Mouse (Mus musculus) kidney, adult 2 months (tissue): ENCODE results near the gene Olfr715b. TPM values are rescaled to one million over a fixed set of nuclear protein-coding genes. Genes with fewer than 3 reads are reported as not detected.
"Not testable (repeated sequence)": the region's sequence is repeated elsewhere in the genome, so short reads cannot be mapped to it uniquely, and the experiment has no call there.

Experiments
- DNase-seq: peaks from one replicate; pipeline ENCODE4 v3.0.0; 2021
- H3K27ac ChIP-seq: fragments of 200-500 bp; 2 replicates; pipeline ENCODE4 v1.5.1; 2012; ENCODE audit warnings: low read depth, low read length, control low read depth, inconsistent platforms; ENCODE audit not compliant: insufficient read depth
- H3K27me3 ChIP-seq: fragments of 200-500 bp; replicated peaks from 2 replicates; pipeline ENCODE4 v1.6.1; 2012; ENCODE audit warnings: mild to moderate bottlenecking, moderate library complexity, low read length, inconsistent platforms; ENCODE audit not compliant: control insufficient read depth, insufficient read depth
- H3K36me3 ChIP-seq: fragments of 200-500 bp; 2 replicates; pipeline ENCODE4 v1.6.1; 2012; ENCODE audit warnings: mild to moderate bottlenecking, moderate library complexity, low read length, inconsistent platforms; ENCODE audit not compliant: control insufficient read depth, insufficient read depth
- H3K4me1 ChIP-seq: fragments of 200-500 bp; 2 replicates; pipeline ENCODE4 v1.6.1; 2011; ENCODE audit warnings: low read length; ENCODE audit not compliant: control insufficient read depth, insufficient read depth
- H3K4me3 ChIP-seq: fragments of 200-500 bp; 2 replicates; pipeline ENCODE4 v1.5.1; 2011; ENCODE audit warnings: mild to moderate bottlenecking, low read depth, low read length, control low read depth; ENCODE audit not compliant: insufficient read depth
- CTCF ChIP-seq: fragments of 200-500 bp; conservative IDR thresholded peaks from 2 replicates; pipeline ENCODE4 v1.5.1; 2011; ENCODE audit warnings: low read depth, mild to moderate bottlenecking, control low read depth, low read length, moderate library complexity, mixed read lengths; ENCODE audit not compliant: insufficient read depth, insufficient read length
- POLR2A ChIP-seq: fragments of 200-500 bp; IDR thresholded peaks from one replicate; pipeline ENCODE4 v1.6.1; 2011; ENCODE audit warnings: low read depth, low read length, control low read depth
- WGBS: fragments of 180-500 bp; shearing (Covaris S2); methylation state at CpG from one replicate; pipeline ENCODE4 v1.1.7; 2018; 5-methylcytosine and 5-hydroxymethylcytosine counted together
- polyA plus RNA-seq: library from polyadenylated mRNA; depleted of rRNA; stranded (reverse); fragments of >200 nt; gene quantifications from 2 replicates; pipeline ENCODE4 v1.2.3, GENCODE M21; 2012; rRNA removed

Olfr715b gene
- not detected in 2 replicates for polyA plus RNA-seq

DNA sequence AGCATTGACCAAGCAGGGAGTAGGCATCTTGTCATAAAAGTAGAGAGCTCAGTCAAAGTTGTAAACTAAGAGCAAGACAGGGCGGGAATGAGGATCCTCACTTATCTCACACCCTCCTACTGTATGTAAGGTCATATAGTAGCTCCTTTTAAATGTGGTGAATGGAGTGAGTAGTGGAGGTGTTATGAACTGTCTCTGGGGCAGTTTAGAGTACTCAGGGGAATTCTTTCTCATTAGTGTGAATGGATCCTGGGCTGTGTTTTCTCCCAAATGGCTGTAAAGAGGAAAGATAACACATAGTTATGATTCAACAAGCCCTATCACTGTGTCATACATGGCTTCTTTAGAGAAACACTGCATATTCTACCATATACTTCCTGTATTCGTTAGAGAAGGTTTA, at the start of gene Olfr715b:
Olfr715b (minus strand) TSS at position 101 of the 400 bp plus-strand sequence.
- H3K36me3 ChIP-seq, DNase-seq, H3K27ac ChIP-seq, H3K4me1 ChIP-seq, H3K4me3 ChIP-seq, H3K27me3 ChIP-seq: not testable (repeated sequence)
- 70% methylated on average over 2 of the region's 2 CpGs for WGBS

- H3K27me3 ChIP-seq, H3K4me3 ChIP-seq, H3K4me1 ChIP-seq, H3K36me3 ChIP-seq, H3K27ac ChIP-seq, DNase-seq: not testable (repeated sequence)
- 78% methylated on average over 2 of the region's 2 CpGs for WGBS
Measured at GRCm38 (mm10) chr7:107138027-107138426, 27.9 kb upstream of the Olfr715b start, which contains the start of gene Olfr716. TSS of gene Olfr716 (plus strand) at chr7:107138327.

- 75% methylated on average over 3 of the region's 3 CpGs for WGBS
- not testable (repeated sequence) for DNase-seq, H3K27ac ChIP-seq, H3K4me1 ChIP-seq, H3K27me3 ChIP-seq, H3K4me3 ChIP-seq, H3K36me3 ChIP-seq
Measured at GRCm38 (mm10) chr7:107130983-107131382, 20.8 kb upstream of the Olfr715b start, which contains the start of gene Olfr715. TSS of gene Olfr715 (minus strand) at chr7:107131083.

- H3K36me3 ChIP-seq = no peaks in the 10 kb centered on the region
- TF ChIP-seq CTCF = no peak
- no peak for TF ChIP-seq POLR2A
- 35% methylated on average over 1 of the region's 1 CpGs for WGBS
Measured at GRCm38 (mm10) chr7:107092920-107093319, 17.2 kb downstream of the Olfr715b start, which contains the start of gene Olfr17. TSS of gene Olfr17 (plus strand) at chr7:107093220.

GRCm38 (mm10) chr7:107070681-107071080, 39.5 kb downstream of the Olfr715b start, which contains the start of gene Olfr714:
TSS of gene Olfr714 (plus strand) at chr7:107070981.
- 85% methylated on average over 2 of the region's 2 CpGs for WGBS
- TF ChIP-seq CTCF (no peak), POLR2A (no peak)
- Histone ChIP-seq H3K4me3 (no peak within 1 kb of the TSS), H3K27me3 (no peaks in the 10 kb centered on the region), H3K36me3 (no peaks in the 10 kb centered on the region), H3K27ac (no peak within 1 kb of the TSS), H3K4me1 (no peaks in the 10 kb centered on the region)
- no peak for DNase-seq

More at GRCm38 (mm10) chr7:107092920-107093319, 17.2 kb downstream of the Olfr715b start, which contains the start of gene Olfr17:
- H3K4me3 ChIP-seq = no peak within 1 kb of the TSS
- no peaks in the 10 kb centered on the region for H3K4me1 ChIP-seq
- H3K27ac ChIP-seq = no peak within 1 kb of the TSS
- no peak for DNase-seq
- H3K27me3 ChIP-seq = no peaks in the 10 kb centered on the region

Other genes with a start within 250 kb of the Olfr715b start
- not detected in 2 replicates for gene Olfr704, start 247.2 kb downstream of the Olfr715b start, polyA plus RNA-seq
- not detected in 2 replicates for gene Olfr705, start 233.5 kb downstream of the Olfr715b start, polyA plus RNA-seq
- not detected in 2 replicates for gene Olfr706, start 222.2 kb downstream of the Olfr715b start, polyA plus RNA-seq
- not detected in 2 replicates for gene Olfr707, start 209.1 kb downstream of the Olfr715b start, polyA plus RNA-seq
- not detected in 2 replicates for gene Olfr1532-ps1, start 202.4 kb downstream of the Olfr715b start, polyA plus RNA-seq
- not detected in 2 replicates for gene Olfr709-ps1, start 178.2 kb downstream of the Olfr715b start, polyA plus RNA-seq
- gene Olfr710, start 162.1 kb downstream of the Olfr715b start, polyA plus RNA-seq = not detected in 2 replicates
- not detected in 2 replicates for gene Olfr6, start 146.4 kb downstream of the Olfr715b start, polyA plus RNA-seq
- gene Olfr711, start 134.9 kb downstream of the Olfr715b start, polyA plus RNA-seq = not detected in 2 replicates
- not detected in 2 replicates for gene Olfr2, start 104.3 kb downstream of the Olfr715b start, polyA plus RNA-seq
- gene Olfr713, start 79.2 kb downstream of the Olfr715b start, polyA plus RNA-seq = not detected in 2 replicates
- not detected in 2 replicates for gene Olfr714, start 39.4 kb downstream of the Olfr715b start, polyA plus RNA-seq
- not detected in 2 replicates for gene Olfr17, start 17.1 kb downstream of the Olfr715b start, polyA plus RNA-seq
- not detected in 2 replicates for gene Olfr715, start 20.7 kb upstream of the Olfr715b start, polyA plus RNA-seq
- not detected in 2 replicates for gene Olfr716, start 28.0 kb upstream of the Olfr715b start, polyA plus RNA-seq
- gene Nlrp14, start 56.6 kb upstream of the Olfr715b start, polyA plus RNA-seq = not detected in 2 replicates
- not detected in 2 replicates for gene Rbmxl2, start 99.1 kb upstream of the Olfr715b start, polyA plus RNA-seq